Mouse (Mus musculus): ENCODE data around the gene Tmem258. TPM values are rescaled to one million over a fixed set of nuclear protein-coding genes. Genes with fewer than 3 reads are reported as not detected.

Tmem258 gene
- polyA plus RNA-seq (2014; fragmentation: Illumina TruSeq; extraction: RNeasy Lipid Tissue Mini Kit (QIAGEN cat#74804); ENCODE audit: low read depth, low replicate concordance): 24.8 TPM

GRCm38 (mm10) chr19:10203848-10204615 lies at the start of gene Tmem258, which contains the start of gene Fen1:
Gene Tmem258, plus strand, starts transcription at chr19:10204014.
Gene Fen1, minus strand, starts transcription at chr19:10204169.

GRCm38 (mm10) chr19:10182670-10183298 lies 21.0 kb upstream of the Tmem258 start, which contains the start of gene Fads1:
Gene Fads1, plus strand, starts transcription at chr19:10182888.

GRCm38 (mm10) chr19:10240654-10241305 lies 37.0 kb downstream of the Tmem258 start, which contains the start of gene Myrf:
Gene Myrf, minus strand, starts transcription at chr19:10240748.

Other genes with a start within 250 kb of the Tmem258 start
- gene Fth1, start 223.4 kb upstream of the Tmem258 start, polyA plus RNA-seq (2014; fragmentation: Illumina TruSeq; extraction: RNeasy Lipid Tissue Mini Kit (QIAGEN cat#74804); ENCODE audit: low read depth, low replicate concordance): 2,895 TPM
- not detected for gene Best1, start 202.4 kb upstream of the Tmem258 start, polyA plus RNA-seq (2014; fragmentation: Illumina TruSeq; extraction: RNeasy Lipid Tissue Mini Kit (QIAGEN cat#74804); ENCODE audit: low read depth, low replicate concordance)
- 0.99 TPM for gene Rab3il1, start 202.3 kb upstream of the Tmem258 start, polyA plus RNA-seq (2014; fragmentation: Illumina TruSeq; extraction: RNeasy Lipid Tissue Mini Kit (QIAGEN cat#74804); ENCODE audit: low read depth, low replicate concordance)
- gene Fads3, start 162.4 kb upstream of the Tmem258 start, polyA plus RNA-seq (2014; fragmentation: Illumina TruSeq; extraction: RNeasy Lipid Tissue Mini Kit (QIAGEN cat#74804); ENCODE audit: low read depth, low replicate concordance): 6.5 TPM
- gene Fads2, start 102.3 kb upstream of the Tmem258 start, polyA plus RNA-seq (2014; fragmentation: Illumina TruSeq; extraction: RNeasy Lipid Tissue Mini Kit (QIAGEN cat#74804); ENCODE audit: low read depth, low replicate concordance): 284 TPM
- 561 TPM for gene Fads1, start 21.1 kb upstream of the Tmem258 start, polyA plus RNA-seq (2014; fragmentation: Illumina TruSeq; extraction: RNeasy Lipid Tissue Mini Kit (QIAGEN cat#74804); ENCODE audit: low read depth, low replicate concordance)
- gene Fen1, start 155 bp downstream of the Tmem258 start, polyA plus RNA-seq (2014; fragmentation: Illumina TruSeq; extraction: RNeasy Lipid Tissue Mini Kit (QIAGEN cat#74804); ENCODE audit: low read depth, low replicate concordance): 2.7 TPM
- gene Myrf, start 36.7 kb downstream of the Tmem258 start, polyA plus RNA-seq (2014; fragmentation: Illumina TruSeq; extraction: RNeasy Lipid Tissue Mini Kit (QIAGEN cat#74804); ENCODE audit: low read depth, low replicate concordance): not detected
- gene Dagla, start 100.9 kb downstream of the Tmem258 start, polyA plus RNA-seq (2014; fragmentation: Illumina TruSeq; extraction: RNeasy Lipid Tissue Mini Kit (QIAGEN cat#74804); ENCODE audit: low read depth, low replicate concordance): 0.17 TPM
- gene Syt7, start 185.1 kb downstream of the Tmem258 start, polyA plus RNA-seq (2014; fragmentation: Illumina TruSeq; extraction: RNeasy Lipid Tissue Mini Kit (QIAGEN cat#74804); ENCODE audit: low read depth, low replicate concordance): 7.2 TPM